Mouse (Mus musculus) G1E (cell line): ENCODE measurements around the gene Sdk1.

Experiments used
- CTCF ChIP-seq: IDR thresholded peaks from 2 replicates; pipeline ENCODE4 v1.5.1; 2012; ENCODE audit warnings: low read depth, low read length, inconsistent platforms, mixed read lengths
- GATA1 ChIP-seq: IDR thresholded peaks from 2 replicates; pipeline ENCODE4 v1.6.1; 2012; ENCODE audit warnings: borderline replicate concordance, low read length, inconsistent platforms, mixed read lengths
- GATA2 ChIP-seq: IDR thresholded peaks from 2 replicates; pipeline ENCODE4 v1.6.1; 2012; ENCODE audit warnings: low read depth, low read length, inconsistent platforms, borderline replicate concordance
- TAL1 ChIP-seq: conservative IDR thresholded peaks from 2 replicates; pipeline ENCODE4 v1.6.1; 2012; ENCODE audit warnings: low read depth, low read length, inconsistent platforms, mixed read lengths

DNA sequence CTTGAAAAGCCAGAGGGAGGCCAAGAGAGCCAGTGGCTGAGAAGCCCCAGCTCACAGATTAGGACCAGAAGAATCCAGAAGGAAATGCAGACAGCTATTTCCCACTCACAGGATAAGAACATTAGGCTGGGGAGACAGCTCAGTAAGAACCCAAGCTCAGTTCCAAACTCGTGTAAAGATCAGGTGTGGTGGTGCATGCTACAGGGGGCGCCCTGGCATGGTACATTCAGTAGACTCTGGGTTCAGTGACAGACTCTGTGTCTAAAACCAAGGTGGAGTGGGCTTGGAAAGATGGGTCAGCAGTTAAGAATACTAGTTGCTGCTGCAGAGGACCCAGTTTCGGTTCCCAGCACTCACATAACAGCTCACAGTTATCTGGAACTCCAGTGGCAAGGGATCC lies 832.6 kb downstream of the Sdk1 start:
- TF ChIP-seq CTCF (no peak), GATA2 (no peak), GATA1 (no peak), TAL1 (no peak)
